Mouse (Mus musculus): ENCODE data around the gene Olfr1396. TPM values are rescaled to one million over a fixed set of nuclear protein-coding genes. Genes with fewer than 3 reads are reported as not detected.

Gene Olfr1396
- total RNA-seq, 1 experiment from 2014 or later: 0.67 TPM

Other genes with a start within 250 kb of the Olfr1396 start
- 15.2 and 19.0 TPM in 2 replicates for gene Irgm1, start 243.2 kb downstream of the Olfr1396 start, total RNA-seq (2021)
- 0.96 and 1.8 TPM in 2 replicates for gene Gm5431, start 212.7 kb downstream of the Olfr1396 start, total RNA-seq (2021)
- 4.8 and 5.9 TPM in 2 replicates for gene Psme2b, start 168.7 kb downstream of the Olfr1396 start, total RNA-seq (2021)
- gene Olfr56, start 136.0 kb downstream of the Olfr1396 start, total RNA-seq (2021): not detected in 2 replicates
- 2.3 and 6.9 TPM in 2 replicates for gene 9930111J21Rik1, start 135.5 kb downstream of the Olfr1396 start, total RNA-seq (2021)
- 2.7 and 3.4 TPM in 2 replicates for gene Gm12185, start 122.6 kb downstream of the Olfr1396 start, total RNA-seq (2021)
- gene Tgtp1, start 120.7 kb downstream of the Olfr1396 start, total RNA-seq (2021): 2.8 and 3.6 TPM in 2 replicates
- gene 9930111J21Rik2, start 63.6 kb downstream of the Olfr1396 start, total RNA-seq (2021): 3.4 and 9.1 TPM in 2 replicates
- gene Tgtp2, start 50.7 kb downstream of the Olfr1396 start, total RNA-seq (2021): 0.44 and 3.5 TPM in 2 replicates
- gene Ifi47, start 38.3 kb downstream of the Olfr1396 start, total RNA-seq (2021): 5.1 and 8.9 TPM in 2 replicates
- gene Olfr1395, start 27.4 kb upstream of the Olfr1396 start, total RNA-seq (2021): not detected in 2 replicates
- not detected in 2 replicates for gene Olfr1394, start 39.5 kb upstream of the Olfr1396 start, total RNA-seq (2021)
- gene Btnl9, start 72.3 kb upstream of the Olfr1396 start, total RNA-seq (2021): 32.0 and 38.6 TPM in 2 replicates
- gene Zfp62, start 88.4 kb upstream of the Olfr1396 start, total RNA-seq (2021): 33.2 and 36.9 TPM in 2 replicates
- gene Mgat1, start 129.3 kb upstream of the Olfr1396 start, total RNA-seq (2021): 95.9 and 96.7 TPM in 2 replicates
- gene Olfr1393, start 163.4 kb upstream of the Olfr1396 start, total RNA-seq (2021): not detected in 2 replicates
- not detected in 2 replicates for gene Olfr1392, start 170.4 kb upstream of the Olfr1396 start, total RNA-seq (2021)
- gene Olfr10, start 189.9 kb upstream of the Olfr1396 start, total RNA-seq (2021): not detected in 2 replicates
- gene Olfr1391, start 207.9 kb upstream of the Olfr1396 start, total RNA-seq (2021): not detected in 2 replicates
- not detected in 2 replicates for gene Olfr1390, start 220.3 kb upstream of the Olfr1396 start, total RNA-seq (2021)